In genomic region chr13:51792135-51792573, GRCm38 (mm10) we compare ENCODE assay signal across 7 mouse cellular contexts. TPM values are rescaled to one million over a fixed set of nuclear protein-coding genes. Genes with fewer than 3 reads are reported as not detected.
DNase-seq lines count a peak whose midpoint lies in the region; ATAC-seq lines count a peak whose summit lies in the region.

No protein-coding gene starts in this region.

- H3K36me3 ChIP-seq in liver, embryonic 11.5 days (ENCODE audit: control insufficient read depth, insufficient read depth, low read length), result no peaks in the 10 kb centered on the region
- no peaks in the 10 kb centered on the region for H3K36me3 ChIP-seq in limb, embryonic 11.5 days (ENCODE audit: control insufficient read depth, insufficient read depth, low read length)
- H3K36me3 ChIP-seq in neural tube, embryonic 12.5 days, result no peaks in the 10 kb centered on the region

- H3K9me3 ChIP-seq in liver, embryonic 11.5 days (ENCODE audit: control insufficient read depth, low read length), result no peaks in the 10 kb centered on the region
- H3K9me3 ChIP-seq in limb, embryonic 11.5 days (ENCODE audit: control insufficient read depth, low read length), result no peaks in the 10 kb centered on the region
- H3K9me3 ChIP-seq in neural tube, embryonic 12.5 days, result no peaks in the 10 kb centered on the region

- ATAC-seq in liver, embryonic 11.5 days (replicated peaks; ENCODE audit: low FRiP score), result no peak
- no peak for ATAC-seq in limb, embryonic 11.5 days (ENCODE audit: insufficient number of reproducible peaks, low FRiP score, low TSS enrichment, low read depth)
- ATAC-seq in neural tube, embryonic 12.5 days (ENCODE audit: low FRiP score, low read depth), result no peak

- WGBS in liver, embryonic 11.5 days, result 36% methylated on average over 11 of the region's 11 CpGs
- WGBS in limb, embryonic 11.5 days, result 42% methylated on average over 11 of the region's 11 CpGs
- 33% methylated on average over 11 of the region's 11 CpGs for WGBS in neural tube, embryonic 12.5 days

- H3K4me2 ChIP-seq in liver, embryonic 11.5 days, result peak overlapping the region; percentile 97
- H3K4me2 ChIP-seq in limb, embryonic 11.5 days (ENCODE audit: low read depth, severe bottlenecking), result peak overlapping the region; percentile 99
- H3K4me2 ChIP-seq in neural tube, embryonic 12.5 days (replicated peaks), result peak overlapping the region; percentile 99

- no peak overlapping the region for H3K27ac ChIP-seq in liver, embryonic 11.5 days (ENCODE audit: low read depth, low read length)
- no peak overlapping the region for H3K27ac ChIP-seq in brown adipose tissue, adult 24 weeks (replicated peaks; ENCODE audit: low read depth, low read length)
- no peak overlapping the region for H3K27ac ChIP-seq in limb, embryonic 11.5 days (replicated peaks; ENCODE audit: low read depth, low read length)
- H3K27ac ChIP-seq in neural tube, embryonic 12.5 days, result no peak overlapping the region

- peaks cover 9% of the 10 kb centered on the region; the same call in 1 of the 2 replicates for H3K27me3 ChIP-seq in liver, embryonic 11.5 days (replicated peaks; ENCODE audit: control insufficient read depth, insufficient read depth, low read length)
- peaks cover 18% of the 10 kb centered on the region for H3K27me3 ChIP-seq in limb, embryonic 11.5 days (ENCODE audit: control insufficient read depth, insufficient read depth, low read length)
- H3K27me3 ChIP-seq in neural tube, embryonic 12.5 days (replicated peaks), result peaks cover 18% of the 10 kb centered on the region

- peaks cover 18% of the 10 kb centered on the region for H3K4me1 ChIP-seq in liver, embryonic 11.5 days (replicated peaks; ENCODE audit: control insufficient read depth, insufficient read depth, low read length)
- no peaks in the 10 kb centered on the region for H3K4me1 ChIP-seq in brown adipose tissue, adult 24 weeks (ENCODE audit: control insufficient read depth, insufficient read depth, insufficient read length, low read length)
- peaks cover 8% of the 10 kb centered on the region; the same call in 1 of the 2 replicates for H3K4me1 ChIP-seq in limb, embryonic 11.5 days (ENCODE audit: control insufficient read depth, insufficient read depth, low read length)
- peaks cover 12% of the 10 kb centered on the region for H3K4me1 ChIP-seq in neural tube, embryonic 12.5 days

- DNase-seq in liver, embryonic 11.5 days (ENCODE audit: low spot score), result no peak
- DNase-seq in liver, result no peak
- DNase-seq in gastrocnemius, postnatal 10 days, result peak; percentile 34
- no peak for DNase-seq in limb, embryonic 11.5 days (ENCODE audit: low spot score)
- DNase-seq in ovary, adult 18-20 months (ENCODE audit: low spot score), result no peak

- peak overlapping the region; percentile 93 for H3K4me3 ChIP-seq in liver, embryonic 11.5 days (ENCODE audit: low read depth, low read length)
- H3K4me3 ChIP-seq in brown adipose tissue, adult 24 weeks (ENCODE audit: insufficient read depth, low read depth, low read length), result peak overlapping the region; percentile 52
- H3K4me3 ChIP-seq in limb, embryonic 11.5 days (ENCODE audit: low read depth, low read length), result no peak overlapping the region; the same call in 1 of the 2 replicates
- peak overlapping the region; percentile 78; the same call in 1 of the 2 replicates for H3K4me3 ChIP-seq in neural tube, embryonic 12.5 days

- H3K9ac ChIP-seq in liver, embryonic 11.5 days (ENCODE audit: low read depth, low read length), result peak overlapping the region; percentile 88
- H3K9ac ChIP-seq in limb, embryonic 11.5 days (ENCODE audit: low read length), result no peak overlapping the region
- peak overlapping the region; percentile 79; the same call in 1 of the 2 replicates for H3K9ac ChIP-seq in neural tube, embryonic 12.5 days

RNA-seq across cellular contexts. Expression of gene Sema4d, which starts 1.4 kb away (rescaled TPM):
- polyA plus RNA-seq in liver, embryonic 11.5 days (2014; fragmentation: Nextera tagmentation; extraction: Ambion mirVana), result 18.6 and 21.7 TPM in 2 replicates
- polyA plus RNA-seq in brown adipose tissue, adult 24 weeks (2012; ENCODE audit: insufficient read depth, insufficient read length, missing spikeins), result 1.0 and 1.3 TPM in 2 replicates
- total RNA-seq in gastrocnemius, postnatal 10 days (2021), result 100 to 1,000 TPM; 125 to 130 TPM
- polyA plus RNA-seq in limb, embryonic 11.5 days (2014; fragmentation: Nextera tagmentation; extraction: Ambion mirVana), result 5.1 and 5.3 TPM in 2 replicates
- polyA plus RNA-seq in neural tube, embryonic 12.5 days (2016; fragmentation: Nextera tagmentation; extraction: Ambion mirVana), result 8.5 and 9.9 TPM in 2 replicates

RNA-seq across cellular contexts. Expression of gene Gadd45g, which starts 54.3 kb away (rescaled TPM):
- polyA plus RNA-seq in liver, embryonic 11.5 days (2014; fragmentation: Nextera tagmentation; extraction: Ambion mirVana), result 29.4 and 30.4 TPM in 2 replicates
- 23.0 and 54.1 TPM in 2 replicates for polyA plus RNA-seq in brown adipose tissue, adult 24 weeks (2012; ENCODE audit: insufficient read depth, insufficient read length, missing spikeins)
- total RNA-seq in gastrocnemius, postnatal 10 days (2021), result 10 to 100 TPM in 1 of 2 experiments, 1 to 10 TPM in 1; 8.5 to 33.5 TPM
- polyA plus RNA-seq in limb, embryonic 11.5 days (2014; fragmentation: Nextera tagmentation; extraction: Ambion mirVana), result 20.5 and 20.7 TPM in 2 replicates
- polyA plus RNA-seq in neural tube, embryonic 12.5 days (2016; fragmentation: Nextera tagmentation; extraction: Ambion mirVana), result 237 and 261 TPM in 2 replicates
